Mouse (Mus musculus): ENCODE data around the gene Mcm6. TPM values are rescaled to one million over a fixed set of nuclear protein-coding genes. Genes with fewer than 3 reads are reported as not detected.
A peak's percentile ranks its signal among the peaks of the same experiment; 100 is the strongest.

Gene Mcm6
- polyA plus RNA-seq, 1 experiment from 2014 or later: 192 TPM

DNA sequence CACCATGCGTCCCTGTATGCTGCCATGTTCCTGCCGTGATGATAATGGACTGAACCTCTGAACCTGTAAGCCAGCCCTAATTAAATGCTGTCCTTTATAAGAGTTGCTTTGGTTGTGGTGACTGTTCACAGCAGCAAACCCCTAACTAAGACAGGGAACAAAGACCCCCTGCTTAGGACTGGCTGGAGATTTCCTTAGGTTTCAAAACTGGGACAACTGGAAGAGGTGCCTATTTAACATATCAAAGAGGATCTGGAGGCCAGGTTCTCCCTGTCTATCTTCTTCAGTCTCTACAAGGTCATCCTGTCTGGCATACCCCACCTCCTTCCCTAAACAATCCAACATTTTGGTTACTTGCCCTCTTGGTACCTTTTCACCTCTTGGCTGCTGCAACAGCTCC is 32.9 kb upstream of the Mcm6 start:
- ATAC-seq (ENCODE audit: low read depth): no peak
- Histone ChIP-seq H3K9me3 (replicated peaks; ENCODE audit: control insufficient read depth, low read length) (no peaks in the 10 kb centered on the region), H3K9ac (ENCODE audit: low read depth, low read length) (no peak overlapping the region), H3K4me1 (ENCODE audit: control insufficient read depth, low read depth, low read length) (no peaks in the 10 kb centered on the region), H3K27ac (ENCODE audit: low read length) (no peak overlapping the region), H3K27me3 (ENCODE audit: control insufficient read depth, insufficient read depth, low read depth, low read length) (no peaks in the 10 kb centered on the region), H3K4me3 (ENCODE audit: low read depth, low read length) (no peak overlapping the region), H3K4me2 (ENCODE audit: low read depth, low read length) (no peak overlapping the region), H3K36me3 (ENCODE audit: control insufficient read depth, insufficient read depth) (peaks cover 20% of the 10 kb centered on the region)
- 84% methylated on average over 2 of the region's 2 CpGs for WGBS (ENCODE audit: insufficient replicate concordance)

DNA sequence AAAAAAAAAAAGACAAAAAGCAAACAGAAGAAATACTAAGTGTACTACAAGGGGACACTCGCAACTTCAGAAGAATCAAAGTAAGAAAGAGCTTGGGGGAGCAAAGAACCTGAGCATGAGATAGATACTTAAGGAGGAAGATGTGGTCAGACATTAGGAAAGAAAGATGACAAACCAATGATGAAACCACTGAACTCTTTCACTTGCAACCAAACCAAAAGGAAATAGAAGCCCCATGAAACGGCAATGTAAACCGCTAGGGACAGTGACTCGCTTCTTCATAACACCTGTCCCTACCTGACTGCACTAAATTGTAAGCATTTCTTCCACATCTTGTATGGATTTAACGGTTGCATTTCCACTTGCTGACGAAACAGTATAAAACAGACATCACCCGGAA is 27.0 kb upstream of the Mcm6 start:
- 72% methylated on average over 7 of the region's 7 CpGs for WGBS (ENCODE audit: insufficient replicate concordance)
- no peak overlapping the region for H3K9ac ChIP-seq (ENCODE audit: low read depth, low read length)
- H3K27me3 ChIP-seq (ENCODE audit: control insufficient read depth, insufficient read depth, low read depth, low read length): no peaks in the 10 kb centered on the region
- H3K4me2 ChIP-seq (ENCODE audit: low read depth, low read length): no peak overlapping the region
- peaks cover 31% of the 10 kb centered on the region for H3K36me3 ChIP-seq (ENCODE audit: control insufficient read depth, insufficient read depth)
- ATAC-seq (ENCODE audit: low read depth): no peak
- no peak overlapping the region for H3K4me3 ChIP-seq (ENCODE audit: low read depth, low read length)
- no peak overlapping the region for H3K27ac ChIP-seq (ENCODE audit: low read length)
- no peaks in the 10 kb centered on the region for H3K9me3 ChIP-seq (replicated peaks; ENCODE audit: control insufficient read depth, low read length)
- no peaks in the 10 kb centered on the region for H3K4me1 ChIP-seq (ENCODE audit: control insufficient read depth, low read depth, low read length)

DNA sequence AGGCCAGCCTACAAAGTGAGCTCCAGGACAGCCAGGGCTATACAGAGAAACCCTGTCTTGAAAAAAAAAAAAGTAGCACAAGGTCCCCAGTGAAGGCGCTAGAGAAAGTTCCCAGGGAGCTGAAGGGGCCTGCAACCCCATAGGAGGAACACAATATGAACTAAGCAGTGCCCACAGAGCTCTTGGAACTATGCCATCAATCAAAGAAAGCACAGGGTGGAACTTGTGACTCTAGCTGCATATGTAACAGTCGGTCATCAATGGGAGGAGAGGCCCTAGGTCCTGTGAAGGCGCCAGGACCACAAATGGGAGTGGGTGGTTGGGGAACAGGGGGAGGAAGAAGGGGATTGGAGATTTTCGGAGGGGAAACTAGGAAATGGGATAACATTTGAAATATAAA is 17.4 kb upstream of the Mcm6 start:
- H3K27me3 ChIP-seq (ENCODE audit: control insufficient read depth, insufficient read depth, low read depth, low read length): no peaks in the 10 kb centered on the region
- no peaks in the 10 kb centered on the region for H3K9me3 ChIP-seq (replicated peaks; ENCODE audit: control insufficient read depth, low read length)
- 81% methylated on average over 4 of the region's 4 CpGs for WGBS (ENCODE audit: insufficient replicate concordance)
- H3K36me3 ChIP-seq (ENCODE audit: control insufficient read depth, insufficient read depth): peaks cover 19% of the 10 kb centered on the region
- H3K27ac ChIP-seq (ENCODE audit: low read length): no peak overlapping the region
- no peak for ATAC-seq (ENCODE audit: low read depth)
- H3K9ac ChIP-seq (ENCODE audit: low read depth, low read length): no peak overlapping the region
- no peaks in the 10 kb centered on the region for H3K4me1 ChIP-seq (ENCODE audit: control insufficient read depth, low read depth, low read length)
- no peak overlapping the region for H3K4me3 ChIP-seq (ENCODE audit: low read depth, low read length)
- H3K4me2 ChIP-seq (ENCODE audit: low read depth, low read length): no peak overlapping the region

DNA sequence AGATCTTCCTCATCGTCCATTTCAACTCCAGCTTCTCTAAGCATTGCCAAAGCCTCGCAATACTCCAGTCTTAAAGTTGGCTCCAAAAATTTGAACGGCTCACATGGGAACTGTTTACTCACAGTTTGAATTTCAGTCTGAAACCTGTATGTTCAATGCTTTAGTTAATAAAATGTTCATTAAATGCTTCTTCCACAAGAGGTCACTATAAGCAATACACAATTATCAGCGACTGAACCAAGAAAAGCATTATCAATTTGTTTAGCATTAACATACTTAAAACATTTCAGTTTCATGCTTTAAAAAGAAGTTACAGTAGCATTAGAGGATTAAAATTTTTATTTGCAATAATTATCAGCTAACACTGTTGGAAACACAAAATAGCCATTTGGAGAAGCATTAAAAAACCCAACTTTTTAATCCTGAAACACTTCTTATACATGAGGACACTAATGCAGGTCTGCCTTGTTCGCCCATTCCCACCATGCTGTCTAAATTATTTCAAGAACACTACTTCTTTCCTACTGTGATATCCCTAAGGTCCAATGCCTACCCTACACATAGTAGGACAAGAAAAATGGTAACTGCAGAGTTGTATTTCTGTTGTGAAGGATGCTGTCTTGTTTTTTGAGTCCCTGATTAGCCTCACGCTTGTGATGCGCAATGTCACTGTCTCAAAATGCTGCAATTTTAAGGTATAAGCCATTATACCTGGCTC is 12.8 kb upstream of the Mcm6 start:
- H3K36me3 ChIP-seq (ENCODE audit: control insufficient read depth, insufficient read depth): peaks cover 16% of the 10 kb centered on the region
- 79% methylated on average over 7 of the region's 7 CpGs for WGBS (ENCODE audit: insufficient replicate concordance)
- H3K27ac ChIP-seq (ENCODE audit: low read length): no peak overlapping the region
- H3K9ac ChIP-seq (ENCODE audit: low read depth, low read length): no peak overlapping the region
- no peaks in the 10 kb centered on the region for H3K4me1 ChIP-seq (ENCODE audit: control insufficient read depth, low read depth, low read length)
- no peak for ATAC-seq (ENCODE audit: low read depth)
- H3K9me3 ChIP-seq (replicated peaks; ENCODE audit: control insufficient read depth, low read length): no peaks in the 10 kb centered on the region
- no peak overlapping the region for H3K4me2 ChIP-seq (ENCODE audit: low read depth, low read length)
- H3K27me3 ChIP-seq (ENCODE audit: control insufficient read depth, insufficient read depth, low read depth, low read length): no peaks in the 10 kb centered on the region
- H3K4me3 ChIP-seq (ENCODE audit: low read depth, low read length): no peak overlapping the region

DNA sequence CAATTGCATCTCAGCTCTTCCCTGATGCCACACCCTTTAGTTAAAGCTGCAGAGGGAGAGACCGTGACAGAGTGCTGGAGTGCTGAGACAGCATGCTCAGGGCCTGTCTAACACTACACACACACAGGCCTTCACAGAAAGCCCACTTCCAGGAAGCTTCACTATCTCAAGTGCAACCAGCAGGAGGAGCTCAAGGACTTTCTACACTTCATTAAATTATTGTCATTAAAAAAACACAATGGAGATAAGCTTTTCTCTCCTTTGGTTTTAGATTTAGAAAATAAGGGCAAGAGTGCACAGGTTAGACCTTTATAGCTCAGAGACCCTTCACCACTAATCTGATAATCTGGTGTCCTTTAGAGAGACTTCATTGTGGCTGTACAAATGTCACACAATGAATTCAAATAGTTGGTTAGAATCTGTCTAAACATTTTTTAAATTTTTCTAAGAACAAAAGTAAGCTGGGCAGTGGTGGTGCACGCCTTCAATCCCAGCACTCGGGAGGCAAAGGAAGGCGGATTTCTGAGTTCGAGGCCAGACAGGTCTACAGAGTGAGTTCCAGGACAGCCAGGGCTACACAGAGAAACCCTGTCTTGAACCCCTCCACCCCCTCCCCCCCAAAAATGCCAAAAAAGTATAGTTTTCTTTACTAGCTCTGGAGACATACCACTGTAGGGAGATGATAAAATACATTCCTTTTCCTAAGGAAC is 9.4 kb upstream of the Mcm6 start:
- H3K4me2 ChIP-seq (ENCODE audit: low read depth, low read length): no peak overlapping the region
- peaks cover 22% of the 10 kb centered on the region for H3K36me3 ChIP-seq (ENCODE audit: control insufficient read depth, insufficient read depth)
- WGBS (ENCODE audit: insufficient replicate concordance): 63% methylated on average over 5 of the region's 5 CpGs
- ATAC-seq (ENCODE audit: low read depth): no peak; the same call in 1 of the 2 replicates
- no peak overlapping the region for H3K4me3 ChIP-seq (ENCODE audit: low read depth, low read length)
- no peak overlapping the region for H3K27ac ChIP-seq (ENCODE audit: low read length)
- no peak overlapping the region for H3K9ac ChIP-seq (ENCODE audit: low read depth, low read length)
- no peaks in the 10 kb centered on the region for H3K9me3 ChIP-seq (replicated peaks; ENCODE audit: control insufficient read depth, low read length)
- H3K27me3 ChIP-seq (ENCODE audit: control insufficient read depth, insufficient read depth, low read depth, low read length): no peaks in the 10 kb centered on the region
- no peaks in the 10 kb centered on the region for H3K4me1 ChIP-seq (ENCODE audit: control insufficient read depth, low read depth, low read length)

DNA sequence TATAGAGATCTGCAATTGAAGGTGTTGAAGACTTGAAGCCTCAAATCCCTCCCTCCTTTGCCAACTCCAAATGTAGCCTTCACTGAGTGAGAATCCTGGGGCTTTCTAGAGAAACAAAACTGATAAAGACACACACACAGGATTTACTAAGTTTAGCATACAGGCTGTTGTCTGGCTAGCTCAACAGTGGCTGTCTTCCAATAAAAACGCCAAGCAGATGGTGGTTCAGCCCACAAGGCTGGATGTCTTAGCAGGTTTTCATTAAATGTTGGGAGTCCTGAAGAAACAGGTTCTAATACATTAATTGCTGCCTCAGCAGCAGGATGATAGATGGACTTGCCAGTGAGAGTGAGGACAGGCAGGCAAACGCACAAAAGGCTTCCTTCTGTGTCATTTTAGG is 1.1 kb upstream of the Mcm6 start:
- no peak overlapping the region for H3K4me3 ChIP-seq (ENCODE audit: low read depth, low read length)
- H3K36me3 ChIP-seq (ENCODE audit: control insufficient read depth, insufficient read depth): peaks cover 26% of the 10 kb centered on the region
- no peak overlapping the region for H3K4me2 ChIP-seq (ENCODE audit: low read depth, low read length)
- H3K27ac ChIP-seq (ENCODE audit: low read length): 0 out of 2 replicates have a peak overlapping the region, but pooled peaks have one; percentile 57
- peaks cover 28% of the 10 kb centered on the region for H3K4me1 ChIP-seq (ENCODE audit: control insufficient read depth, low read depth, low read length)
- 61% methylated on average over 2 of the region's 2 CpGs for WGBS (ENCODE audit: insufficient replicate concordance)
- H3K27me3 ChIP-seq (ENCODE audit: control insufficient read depth, insufficient read depth, low read depth, low read length): no peaks in the 10 kb centered on the region
- H3K9me3 ChIP-seq (replicated peaks; ENCODE audit: control insufficient read depth, low read length): no peaks in the 10 kb centered on the region
- ATAC-seq (ENCODE audit: low read depth): no peak
- H3K9ac ChIP-seq (ENCODE audit: low read depth, low read length): no peak overlapping the region

DNA sequence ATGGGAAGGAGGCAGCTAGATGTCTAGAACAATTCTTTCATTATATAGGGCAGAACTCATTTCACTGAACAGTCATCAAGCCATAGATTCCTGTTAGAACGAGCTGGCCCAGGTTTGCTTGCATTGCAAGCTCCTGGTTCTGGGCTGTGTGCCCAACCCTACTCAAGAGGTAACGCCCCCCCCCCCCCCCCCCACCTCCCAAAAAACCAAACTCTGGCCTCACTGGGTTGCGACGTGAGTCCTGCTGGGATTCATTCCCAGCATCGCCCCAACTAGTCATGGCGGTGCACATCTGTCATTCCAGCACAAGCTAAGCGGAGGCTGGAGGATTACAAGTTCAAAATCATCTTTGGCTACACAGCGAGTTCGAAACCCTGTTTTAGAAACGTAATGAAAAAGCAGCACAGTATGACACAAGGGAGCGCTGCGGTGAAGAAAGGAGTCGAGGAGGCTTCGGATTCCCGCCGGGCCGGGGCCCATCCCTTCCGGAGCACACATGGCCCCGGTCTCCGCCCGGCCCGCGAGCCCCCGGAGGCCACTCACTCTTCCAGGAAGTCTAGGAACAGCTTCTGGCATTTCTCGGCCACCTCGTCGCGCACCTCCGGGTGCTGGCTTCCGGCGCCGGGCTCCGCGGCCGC is 429 bp downstream of the Mcm6 start:
- Histone ChIP-seq H3K36me3 (ENCODE audit: control insufficient read depth, insufficient read depth) (peaks cover 31% of the 10 kb centered on the region), H3K27ac (ENCODE audit: low read length) (peak overlapping the region; percentile 84)
- WGBS (ENCODE audit: insufficient replicate concordance): under 1% methylated on average over 34 of the region's 35 CpGs

DNA sequence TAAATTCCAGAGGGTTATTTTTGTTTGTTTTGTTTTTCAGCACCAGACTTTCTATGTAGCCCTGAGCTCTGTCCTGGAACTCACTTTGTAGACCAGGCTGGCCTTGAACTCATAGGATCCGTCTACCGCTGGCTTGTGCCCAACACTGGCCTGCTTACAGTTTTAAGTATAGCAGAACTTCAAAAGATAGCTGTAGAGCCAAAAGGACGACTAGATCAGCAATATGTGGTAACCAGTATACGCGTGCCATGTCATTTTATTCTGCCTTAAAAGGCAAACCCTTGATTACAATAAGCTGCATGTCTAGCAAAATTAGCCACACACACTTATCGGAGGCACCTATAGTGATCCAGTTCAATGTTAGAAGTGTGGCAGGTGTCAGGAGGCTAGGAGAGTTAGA is 1.2 kb downstream of the Mcm6 start:
- H3K4me1 ChIP-seq (ENCODE audit: control insufficient read depth, low read depth, low read length): peaks cover 31% of the 10 kb centered on the region
- 28% methylated on average over 6 of the region's 6 CpGs for WGBS (ENCODE audit: insufficient replicate concordance)
- H3K36me3 ChIP-seq (ENCODE audit: control insufficient read depth, insufficient read depth): peaks cover 35% of the 10 kb centered on the region
- peak overlapping the region; percentile 36 for H3K27ac ChIP-seq (ENCODE audit: low read length)
- H3K4me2 ChIP-seq (ENCODE audit: low read depth, low read length): peak overlapping the region; percentile 75
- ATAC-seq (ENCODE audit: low read depth): no peak
- no peaks in the 10 kb centered on the region for H3K27me3 ChIP-seq (ENCODE audit: control insufficient read depth, insufficient read depth, low read depth, low read length)
- no peaks in the 10 kb centered on the region for H3K9me3 ChIP-seq (replicated peaks; ENCODE audit: control insufficient read depth, low read length)
- H3K9ac ChIP-seq (ENCODE audit: low read depth, low read length): peak overlapping the region; percentile 90
- peak overlapping the region; percentile 99 for H3K4me3 ChIP-seq (ENCODE audit: low read depth, low read length)

More for the DNA sequence above, 429 bp downstream of the Mcm6 start:
- no peaks in the 10 kb centered on the region for H3K27me3 ChIP-seq (ENCODE audit: control insufficient read depth, insufficient read depth, low read depth, low read length)
- peak overlapping the region; percentile 99 for H3K4me3 ChIP-seq (ENCODE audit: low read depth, low read length)
- peaks cover 29% of the 10 kb centered on the region for H3K4me1 ChIP-seq (ENCODE audit: control insufficient read depth, low read depth, low read length)
- peak; percentile 58 for ATAC-seq (ENCODE audit: low read depth)
- peak overlapping the region; percentile 90 for H3K9ac ChIP-seq (ENCODE audit: low read depth, low read length)
- peak overlapping the region; percentile 75 for H3K4me2 ChIP-seq (ENCODE audit: low read depth, low read length)
- no peaks in the 10 kb centered on the region for H3K9me3 ChIP-seq (replicated peaks; ENCODE audit: control insufficient read depth, low read length)

DNA sequence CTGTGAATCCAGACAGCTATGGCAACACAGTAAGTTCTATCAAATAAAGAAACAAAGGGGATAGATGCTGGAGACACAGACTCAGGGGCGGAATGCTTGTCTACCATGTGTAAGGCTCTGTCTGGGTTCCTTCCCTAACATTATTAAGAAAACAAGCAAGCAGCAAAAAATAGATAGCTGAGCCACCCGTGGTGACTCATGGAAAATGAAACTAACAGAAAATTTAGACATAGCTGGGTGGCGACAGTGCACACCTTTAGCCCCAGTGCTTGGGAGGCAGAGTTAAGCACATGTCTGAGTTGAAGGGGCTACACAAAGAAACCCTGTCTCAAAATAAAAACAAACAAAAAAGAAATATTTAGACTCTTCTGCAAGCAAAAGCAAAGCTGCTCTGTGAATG is 2.0 kb downstream of the Mcm6 start:
- Histone ChIP-seq H3K27me3 (ENCODE audit: control insufficient read depth, insufficient read depth, low read depth, low read length) (no peaks in the 10 kb centered on the region), H3K9me3 (replicated peaks; ENCODE audit: control insufficient read depth, low read length) (no peaks in the 10 kb centered on the region), H3K4me1 (ENCODE audit: control insufficient read depth, low read depth, low read length) (peaks cover 31% of the 10 kb centered on the region), H3K4me2 (ENCODE audit: low read depth, low read length) (peak overlapping the region; percentile 75), H3K4me3 (ENCODE audit: low read depth, low read length) (peak overlapping the region; percentile 99), H3K27ac (ENCODE audit: low read length) (peak overlapping the region; percentile 55), H3K36me3 (ENCODE audit: control insufficient read depth, insufficient read depth) (peaks cover 36% of the 10 kb centered on the region), H3K9ac (ENCODE audit: low read depth, low read length) (peak overlapping the region; percentile 90)
- ATAC-seq (ENCODE audit: low read depth): no peak
- 21% methylated on average over 3 of the region's 3 CpGs for WGBS (ENCODE audit: insufficient replicate concordance)
